17 mouse cellular contexts compared by ENCODE assay signal in genomic region chr5:64348780-64349179, GRCm38 (mm10).
DNase-seq lines count a peak whose midpoint lies in the region; ATAC-seq lines count a peak whose summit lies in the region.
"Had no signal": no experiment of that assay in that cellular context is flagged by ENCODE, and none has a peak within 500 bp of the region (broad histone marks: within the 10 kb centered on the region; RNA-seq: fewer than 3 reads in every experiment).

No protein-coding gene starts in this region.

- no peak overlapping the region for H3K4me3 ChIP-seq in hindbrain, embryonic 15.5 days
- no peak overlapping the region for H3K4me3 ChIP-seq in hindbrain, embryonic 14.5 days (replicated peaks; ENCODE audit: low read length)
- H3K4me3 ChIP-seq: embryonic facial prominence, embryonic 12.5 days; erythroblast, embryonic 14.5 days; hindbrain, embryonic 10.5 days; limb, embryonic 15.5 days; liver, embryonic 15.5 days had no signal

- no peak overlapping the region for H3K4me2 ChIP-seq in hindbrain, embryonic 15.5 days
- no peak overlapping the region for H3K4me2 ChIP-seq in hindbrain, embryonic 14.5 days (replicated peaks)
- H3K4me2 ChIP-seq: embryonic facial prominence, embryonic 12.5 days; limb, embryonic 15.5 days; liver, embryonic 15.5 days had no signal

- peak; percentile 36; the same call in 1 of the 2 replicates for ATAC-seq in hindbrain, embryonic 15.5 days (ENCODE audit: low FRiP score, low read depth)
- ATAC-seq in hindbrain, embryonic 14.5 days (ENCODE audit: low FRiP score): no peak; the same call in 1 of the 2 replicates
- ATAC-seq: forebrain, embryonic 14.5 days; midbrain, embryonic 16.5 days had no signal

- H3K9ac ChIP-seq in hindbrain, embryonic 15.5 days: no peak overlapping the region
- H3K9ac ChIP-seq in hindbrain, embryonic 14.5 days: no peak overlapping the region
- H3K9ac ChIP-seq: embryonic facial prominence, embryonic 12.5 days; limb, embryonic 15.5 days; liver, embryonic 15.5 days had no signal

- DNase-seq in cerebellum, postnatal 10 days: peak; percentile 43 to 56
- DNase-seq in cerebellum, adult 18-20 months: no peak
- DNase-seq in hindbrain, embryonic 14.5 days (ENCODE audit: low spot score): no peak
- DNase-seq in testis, postnatal 10 days (ENCODE audit: low spot score): peak; percentile 55
- DNase-seq in testis, postnatal 14 days (ENCODE audit: low spot score): no peak
- peak; percentile 50 to 65 for DNase-seq in kidney, postnatal 4 days
- DNase-seq in lung, postnatal 25 days (ENCODE audit: low spot score): no peak
- DNase-seq: cerebellum, adult 9-11 months; right cerebral cortex, postnatal 4 days had no signal

- 61% methylated on average over 8 of the region's 8 CpGs for WGBS in hindbrain, embryonic 15.5 days
- 73% methylated on average over 8 of the region's 8 CpGs for WGBS in hindbrain, embryonic 14.5 days

- peaks cover 14% of the 10 kb centered on the region for H3K4me1 ChIP-seq in hindbrain, embryonic 15.5 days (replicated peaks)
- peaks cover 12% of the 10 kb centered on the region for H3K4me1 ChIP-seq in hindbrain, embryonic 14.5 days (replicated peaks; ENCODE audit: control insufficient read depth, insufficient read depth, low read length)

- no peaks in the 10 kb centered on the region for H3K9me3 ChIP-seq in hindbrain, embryonic 15.5 days
- H3K9me3 ChIP-seq in hindbrain, embryonic 14.5 days (ENCODE audit: control insufficient read depth, low read length): no peaks in the 10 kb centered on the region
- H3K9me3 ChIP-seq: embryonic facial prominence, embryonic 12.5 days; hindbrain, embryonic 10.5 days; limb, embryonic 15.5 days; liver, embryonic 15.5 days had no signal

- no peak overlapping the region for H3K27ac ChIP-seq in hindbrain, embryonic 15.5 days (replicated peaks)
- H3K27ac ChIP-seq in hindbrain, embryonic 14.5 days: no peak overlapping the region
- H3K27ac ChIP-seq: embryonic facial prominence, embryonic 12.5 days; limb, embryonic 15.5 days; liver, embryonic 15.5 days had no signal

- no peaks in the 10 kb centered on the region for H3K27me3 ChIP-seq in hindbrain, embryonic 15.5 days
- H3K27me3 ChIP-seq in hindbrain, embryonic 14.5 days (ENCODE audit: control insufficient read depth, insufficient read depth, low read length): no peaks in the 10 kb centered on the region
- H3K27me3 ChIP-seq: embryonic facial prominence, embryonic 12.5 days; limb, embryonic 15.5 days; liver, embryonic 15.5 days had no signal

- H3K36me3 ChIP-seq in hindbrain, embryonic 15.5 days: no peaks in the 10 kb centered on the region
- H3K36me3 ChIP-seq in hindbrain, embryonic 14.5 days (replicated peaks; ENCODE audit: control insufficient read depth, insufficient read depth): no peaks in the 10 kb centered on the region

Comparison
In these comparisons a context has a peak if more than half of its experiments do, and no peak if none do; other contexts are left out.
1. DNase-seq: peak in cerebellum, postnatal 10 days (2 of 2), testis, postnatal 10 days (single experiment) and kidney, postnatal 4 days (2 of 2); none in cerebellum, adult 18-20 months (0 of 2), hindbrain, embryonic 14.5 days (single experiment), testis, postnatal 14 days (single experiment) and lung, postnatal 25 days (single experiment).